Mouse (Mus musculus): ENCODE data around the gene Uchl4.

GRCm38 (mm10) chr9:64261023-64261422 lies 26.0 kb downstream of the Uchl4 start:
- no peak for TF ChIP-seq CTCF (IDR thresholded peaks at IDR 0.05; ENCODE audit: borderline replicate concordance, insufficient read depth, low read depth, low read length)
- TF ChIP-seq POLR2A (IDR thresholded peaks at IDR 0.05; ENCODE audit: borderline replicate concordance, insufficient read depth, low read length): no peak
